Mouse (Mus musculus) liver, adult 2 months (tissue): Measurements from ENCODE around the gene D630036H23Rik. TPM values are rescaled to one million over a fixed set of nuclear protein-coding genes. Genes with fewer than 3 reads are reported as not detected.

Experiments used
- DNase-seq: peaks from one replicate; pipeline ENCODE4 v3.0.0-alpha.2; 2011; ENCODE audit warnings: low read depth, low spot score; ENCODE audit errors: extremely low read depth
- H3K27ac ChIP-seq: fragments of 200-500 bp; replicated peaks from 2 replicates; pipeline ENCODE4 v1.5.1; 2012; ENCODE audit warnings: low read depth, mild to moderate bottlenecking, control low read depth, inconsistent platforms, low read length; ENCODE audit not compliant: insufficient read depth
- H3K27me3 ChIP-seq: fragments of 200-500 bp; 2 replicates; pipeline ENCODE4 v1.6.1; 2012; ENCODE audit warnings: mild to moderate bottlenecking, moderate library complexity, low read length, inconsistent platforms; ENCODE audit not compliant: control insufficient read depth, insufficient read depth
- H3K36me3 ChIP-seq: fragments of 200-500 bp; 2 replicates; pipeline ENCODE4 v1.6.1; 2012; ENCODE audit warnings: low read length, inconsistent platforms; ENCODE audit not compliant: control insufficient read depth, insufficient read depth
- H3K4me1 ChIP-seq: fragments of 200-500 bp; 2 replicates; pipeline ENCODE4 v1.6.1; 2011; ENCODE audit warnings: low read length; ENCODE audit not compliant: control insufficient read depth, insufficient read depth
- H3K4me3 ChIP-seq: fragments of 200-500 bp; 2 replicates; pipeline ENCODE4 v1.5.1; 2011; ENCODE audit warnings: low read depth, mild to moderate bottlenecking, control low read depth, low read length, moderate library complexity; ENCODE audit not compliant: insufficient read depth
- H3K79me2 ChIP-seq: fragments of 200-500 bp; 2 replicates; pipeline ENCODE4 v1.6.1; 2012; ENCODE audit warnings: inconsistent platforms, mild to moderate bottlenecking, low read length, moderate library complexity; ENCODE audit not compliant: control insufficient read depth, insufficient read depth
- H3K9ac ChIP-seq: fragments of 200-500 bp; 2 replicates; pipeline ENCODE4 v1.6.1; 2012; ENCODE audit warnings: low read depth, mild to moderate bottlenecking, control low read depth, inconsistent platforms, low read length
- CTCF ChIP-seq: fragments of 200-500 bp; IDR thresholded peaks from 2 replicates; pipeline ENCODE4 v1.5.1; 2011; ENCODE audit warnings: low read depth, low read length, control low read depth
- POLR2A ChIP-seq: fragments of 200-500 bp; IDR thresholded peaks from 2 replicates; pipeline ENCODE4 v1.6.1; 2011; ENCODE audit warnings: low read length, control low read depth; ENCODE audit not compliant: insufficient read depth; ENCODE audit errors: extremely low read depth
- WGBS: fragments of 180-500 bp; shearing (Covaris S2); methylation state at CpG from one replicate; pipeline ENCODE4 v1.1.7; 2018; 5-methylcytosine and 5-hydroxymethylcytosine counted together
- polyA plus RNA-seq: library from polyadenylated mRNA; depleted of rRNA; stranded (reverse); fragments of >200 nt; gene quantifications from 2 replicates; pipeline ENCODE4 v1.2.3, GENCODE M21; 2012; rRNA removed
- total RNA-seq: library from RNA; depleted of rRNA; stranded (reverse); fragments of >200 nt; gene quantifications from 2 replicates; pipeline ENCODE4 v1.2.3, GENCODE M21; 2014; rRNA removed

D630036H23Rik gene
- total and polyA plus RNA-seq, 2 experiments: 0.56 to 1.8 TPM

DNA sequence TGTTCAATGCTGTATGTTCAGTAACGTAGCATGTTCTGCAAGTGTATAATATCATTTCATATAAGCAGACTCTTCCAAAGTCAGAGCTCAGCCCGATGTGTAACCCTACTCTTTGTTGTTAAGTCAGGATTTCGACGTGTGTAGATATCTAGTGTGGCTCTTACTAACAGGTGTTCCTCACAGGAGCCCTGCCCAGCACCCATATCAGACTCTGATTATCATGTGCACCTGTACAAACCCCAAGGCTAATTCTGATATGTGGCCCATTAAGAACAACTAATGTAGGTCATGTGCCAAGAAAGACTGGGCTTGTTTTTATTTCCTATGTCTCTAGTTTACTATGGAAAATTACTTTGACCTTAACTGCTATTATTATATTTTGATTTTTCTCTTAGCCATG, 18.0 kb downstream of the D630036H23Rik start:
- H3K27ac ChIP-seq: no peak overlapping the region
- no peak overlapping the region for H3K4me3 ChIP-seq
- no peaks in the 10 kb centered on the region for H3K27me3 ChIP-seq
- WGBS: 87% methylated on average over 4 of the region's 4 CpGs
- H3K9ac ChIP-seq: no peak overlapping the region
- H3K79me2 ChIP-seq: no peaks in the 10 kb centered on the region
- no peaks in the 10 kb centered on the region for H3K4me1 ChIP-seq
- H3K36me3 ChIP-seq: no peaks in the 10 kb centered on the region
- no peak for DNase-seq
- no peak for TF ChIP-seq CTCF
- TF ChIP-seq POLR2A: no peak

DNA sequence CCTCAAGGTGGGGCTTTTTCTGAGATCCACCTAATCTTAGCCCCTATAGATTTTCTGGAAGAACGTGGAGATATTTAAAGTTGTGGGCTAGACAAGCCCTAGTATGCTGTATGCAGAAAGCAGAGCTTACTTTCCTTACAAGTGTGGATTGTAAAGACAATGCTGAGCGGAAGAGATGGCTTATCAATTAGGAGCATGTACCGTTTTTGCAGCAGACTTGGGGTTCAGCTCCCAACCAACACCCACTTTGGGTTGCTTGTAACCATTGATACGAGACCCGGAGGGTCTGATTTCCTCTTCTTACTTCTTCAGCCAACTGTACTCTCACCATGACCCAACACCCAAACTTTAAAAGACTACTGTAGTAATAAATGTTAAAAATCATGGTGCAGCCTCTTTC, 21.3 kb downstream of the D630036H23Rik start:
- 93% methylated on average over 5 of the region's 5 CpGs for WGBS
- Histone ChIP-seq H3K27ac (no peak overlapping the region), H3K4me1 (no peaks in the 10 kb centered on the region), H3K9ac (no peak overlapping the region), H3K79me2 (no peaks in the 10 kb centered on the region), H3K4me3 (no peak overlapping the region), H3K27me3 (no peaks in the 10 kb centered on the region), H3K36me3 (no peaks in the 10 kb centered on the region)
- TF ChIP-seq CTCF: no peak
- no peak for TF ChIP-seq POLR2A
- no peak for DNase-seq

DNA sequence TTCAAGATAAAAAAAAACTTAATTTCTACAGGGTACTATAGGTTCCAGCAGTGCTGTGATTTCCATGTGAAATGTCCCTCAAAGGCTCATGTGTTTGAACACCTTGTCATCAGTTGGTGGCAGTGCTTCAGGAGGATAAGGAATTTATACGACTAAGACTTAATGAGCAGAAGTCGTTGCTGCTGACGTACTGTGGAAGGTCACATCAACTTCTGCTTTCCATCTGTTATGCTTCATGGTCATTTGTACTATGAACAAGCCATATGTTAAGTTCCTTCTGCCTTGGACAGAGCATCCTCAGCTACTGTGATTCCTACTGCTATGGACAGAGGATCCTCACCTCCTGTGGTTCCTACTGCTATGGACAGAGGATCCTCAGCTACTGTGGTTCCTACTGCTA, 21.9 kb downstream of the D630036H23Rik start:
- Histone ChIP-seq H3K36me3 (no peaks in the 10 kb centered on the region), H3K27me3 (no peaks in the 10 kb centered on the region), H3K27ac (no peak overlapping the region), H3K9ac (no peak overlapping the region), H3K4me3 (no peak overlapping the region), H3K4me1 (no peaks in the 10 kb centered on the region), H3K79me2 (no peaks in the 10 kb centered on the region)
- WGBS: 89% methylated on average over 3 of the region's 3 CpGs
- no peak for TF ChIP-seq CTCF
- TF ChIP-seq POLR2A: no peak
- no peak for DNase-seq

DNA sequence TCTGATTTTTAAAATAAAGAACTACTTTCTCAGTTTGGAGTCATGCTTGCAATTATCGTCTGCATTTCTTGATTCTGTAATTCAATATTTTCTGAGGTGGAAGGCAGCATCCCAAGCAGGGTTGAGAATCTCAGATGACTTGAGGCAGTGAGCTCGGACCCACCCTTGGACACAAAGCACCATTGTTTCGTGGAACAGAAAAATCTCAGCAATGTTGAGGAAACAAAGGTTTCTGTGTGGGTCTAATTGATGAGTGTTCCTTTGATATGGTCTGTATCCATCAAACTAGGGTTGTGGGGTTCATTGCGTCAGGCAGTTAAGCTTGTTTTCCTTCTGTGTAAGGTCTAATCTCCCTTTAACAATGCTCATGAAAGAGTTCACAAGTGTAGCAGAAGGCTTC, 37.9 kb downstream of the D630036H23Rik start:
- TF ChIP-seq CTCF (no peak), POLR2A (no peak)
- H3K27ac ChIP-seq: no peak overlapping the region
- no peak overlapping the region for H3K4me3 ChIP-seq
- DNase-seq: no peak
- H3K36me3 ChIP-seq: no peaks in the 10 kb centered on the region
- no peaks in the 10 kb centered on the region for H3K4me1 ChIP-seq
- H3K79me2 ChIP-seq: no peaks in the 10 kb centered on the region
- no peak overlapping the region for H3K9ac ChIP-seq
- H3K27me3 ChIP-seq: no peaks in the 10 kb centered on the region
- WGBS: 78% methylated on average over 4 of the region's 4 CpGs

DNA sequence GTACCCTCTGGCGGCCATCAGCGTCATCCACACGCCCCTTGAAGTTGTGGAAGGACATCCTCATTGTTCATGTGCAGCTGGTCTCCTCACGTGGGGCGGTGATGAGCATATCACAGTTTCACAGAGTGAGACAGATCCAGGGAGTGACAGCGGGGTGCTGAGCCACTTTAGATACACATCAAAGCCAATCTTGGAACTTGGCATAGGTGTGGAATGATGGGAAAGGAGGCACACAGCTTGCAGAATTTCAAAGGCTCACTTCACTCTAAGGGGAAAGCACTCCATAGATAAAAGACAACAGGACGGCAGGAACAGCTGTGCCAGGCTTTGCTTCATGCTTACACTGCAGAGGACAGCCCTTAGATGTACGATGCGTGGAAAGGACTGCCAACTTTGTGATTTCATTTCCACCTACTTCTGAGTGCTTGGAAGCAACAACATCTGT, 48.1 kb downstream of the D630036H23Rik start:
- H3K4me3 ChIP-seq: no peak overlapping the region
- no peaks in the 10 kb centered on the region for H3K4me1 ChIP-seq
- no peaks in the 10 kb centered on the region for H3K27me3 ChIP-seq
- H3K79me2 ChIP-seq: no peaks in the 10 kb centered on the region
- no peaks in the 10 kb centered on the region for H3K36me3 ChIP-seq
- H3K9ac ChIP-seq: no peak overlapping the region
- DNase-seq: no peak
- TF ChIP-seq CTCF: no peak
- no peak for TF ChIP-seq POLR2A
- 77% methylated on average over 9 of the region's 9 CpGs for WGBS
- no peak overlapping the region for H3K27ac ChIP-seq

DNA sequence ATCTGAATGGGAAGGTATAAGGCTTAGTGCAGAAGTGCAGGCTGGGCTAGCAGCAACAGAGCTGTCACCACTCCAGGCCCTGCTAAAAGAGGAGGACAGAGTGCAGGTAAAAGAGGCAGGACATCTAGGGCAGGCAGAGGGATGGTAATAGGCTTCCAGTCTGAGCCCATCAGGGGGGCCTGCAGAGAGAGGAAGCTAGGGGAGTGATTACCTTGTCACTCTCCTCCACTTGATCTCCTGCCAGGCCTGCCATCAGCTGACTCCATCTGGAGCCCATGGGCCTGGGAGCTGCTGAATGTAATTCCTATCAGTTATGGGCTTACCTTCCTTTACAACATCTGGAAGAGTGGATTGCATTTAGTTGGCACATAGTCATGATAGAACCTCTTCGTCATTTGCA, 49.3 kb downstream of the D630036H23Rik start:
- Histone ChIP-seq H3K36me3 (no peaks in the 10 kb centered on the region), H3K4me3 (no peak overlapping the region), H3K4me1 (no peaks in the 10 kb centered on the region), H3K27me3 (no peaks in the 10 kb centered on the region), H3K27ac (no peak overlapping the region), H3K9ac (no peak overlapping the region), H3K79me2 (no peaks in the 10 kb centered on the region)
- no peak for DNase-seq
- no peak for TF ChIP-seq CTCF
- no peak for TF ChIP-seq POLR2A
- WGBS: 90% methylated on average over 1 of the region's 1 CpGs

Other genes starting within 250 kb of the D630036H23Rik start
- 6.5 and 7.9 TPM in 2 replicates for gene Ankmy2, start 225.1 kb downstream of the D630036H23Rik start, total RNA-seq
- 2.6 and 3.4 TPM in 2 replicates for gene Ankmy2, start 225.1 kb downstream of the D630036H23Rik start, polyA plus RNA-seq
- 7.5 and 8.5 TPM in 2 replicates for gene Bzw2, start 224.1 kb downstream of the D630036H23Rik start, total RNA-seq
- 2.4 and 2.5 TPM in 2 replicates for gene Bzw2, start 224.1 kb downstream of the D630036H23Rik start, polyA plus RNA-seq
- not detected in 2 replicates for gene Lrrc72, start 128.8 kb downstream of the D630036H23Rik start, total RNA-seq
- not detected in 2 replicates for gene Lrrc72, start 128.8 kb downstream of the D630036H23Rik start, polyA plus RNA-seq
- gene Sostdc1, start 68.0 kb downstream of the D630036H23Rik start, total RNA-seq: not detected in 2 replicates
- gene Sostdc1, start 68.0 kb downstream of the D630036H23Rik start, polyA plus RNA-seq: not detected in 2 replicates
- gene Ispd, start 731 bp downstream of the D630036H23Rik start, total RNA-seq: 3.6 TPM in 2 replicates
- 1.2 and 1.3 TPM in 2 replicates for gene Ispd, start 731 bp downstream of the D630036H23Rik start, polyA plus RNA-seq